Mouse (Mus musculus) embryo, embryonic 10 days (tissue): ENCODE measurements around the gene Igfbp7.
A peak's percentile ranks its signal among the peaks of the same experiment; 100 is the strongest.

Experiments used
- DNase-seq: peaks from one replicate; pipeline ENCODE4 v3.0.0-alpha.2; 2015; ENCODE audit warnings: low spot score

Gene Igfbp7

GRCm38 (mm10) chr5:77379434-77380135 lies 28.3 kb downstream of the Igfbp7 start:
- no peak for DNase-seq

- DNase-seq, result no peak
Observed at GRCm38 (mm10) chr5:77378027-77378426, 29.8 kb downstream of the Igfbp7 start.

- no peak for DNase-seq
Observed at GRCm38 (mm10) chr5:77375546-77375945, 32.3 kb downstream of the Igfbp7 start.

- no peak for DNase-seq
Observed at GRCm38 (mm10) chr5:77374945-77375344, 32.9 kb downstream of the Igfbp7 start.

GRCm38 (mm10) chr5:77372778-77373177 lies 35.1 kb downstream of the Igfbp7 start:
- DNase-seq, result no peak

GRCm38 (mm10) chr5:77372242-77372641 lies 35.6 kb downstream of the Igfbp7 start:
- no peak for DNase-seq

GRCm38 (mm10) chr5:77370378-77370892 lies 37.4 kb downstream of the Igfbp7 start:
- DNase-seq, result no peak

GRCm38 (mm10) chr5:77369394-77369793 lies 38.4 kb downstream of the Igfbp7 start:
- no peak for DNase-seq

GRCm38 (mm10) chr5:77368194-77368593 lies 39.6 kb downstream of the Igfbp7 start:
- no peak for DNase-seq

- DNase-seq, result no peak
Observed at GRCm38 (mm10) chr5:77367682-77368081, 40.2 kb downstream of the Igfbp7 start.

- DNase-seq, result no peak
Observed at GRCm38 (mm10) chr5:77367145-77367544, 40.7 kb downstream of the Igfbp7 start.

GRCm38 (mm10) chr5:77366313-77366712 lies 41.5 kb downstream of the Igfbp7 start:
- no peak for DNase-seq

- no peak for DNase-seq
Observed at GRCm38 (mm10) chr5:77364443-77365038, 43.3 kb downstream of the Igfbp7 start.

- no peak for DNase-seq
Observed at GRCm38 (mm10) chr5:77363650-77364049, 44.2 kb downstream of the Igfbp7 start.

GRCm38 (mm10) chr5:77362120-77362519 lies 45.7 kb downstream of the Igfbp7 start:
- DNase-seq, result no peak

- no peak for DNase-seq
Observed at GRCm38 (mm10) chr5:77361006-77361405, 46.8 kb downstream of the Igfbp7 start.

- no peak for DNase-seq
Observed at GRCm38 (mm10) chr5:77359971-77360370, 47.9 kb downstream of the Igfbp7 start.

GRCm38 (mm10) chr5:77358347-77358746 lies 49.5 kb downstream of the Igfbp7 start:
- peak; percentile 75 for DNase-seq

GRCm38 (mm10) chr5:77357405-77358149 lies 50.3 kb downstream of the Igfbp7 start:
- peak; percentile 70 for DNase-seq

- no peak for DNase-seq
Observed at GRCm38 (mm10) chr5:77355307-77356265, 52.3 kb downstream of the Igfbp7 start.

GRCm38 (mm10) chr5:77354361-77354787 lies 53.5 kb downstream of the Igfbp7 start:
- peak; percentile 91 for DNase-seq

GRCm38 (mm10) chr5:77351691-77352090 lies 56.1 kb downstream of the Igfbp7 start:
- DNase-seq, result no peak
